Mouse (Mus musculus) kidney, adult 2 months (tissue): Measurements from ENCODE around the gene Nsrp1. TPM values are rescaled to one million over a fixed set of nuclear protein-coding genes. Genes with fewer than 3 reads are reported as not detected.

ENCODE experiments used
- DNase-seq: peaks from one replicate; pipeline ENCODE4 v3.0.0; 2021
- H3K27ac ChIP-seq: fragments of 200-500 bp; 2 replicates; pipeline ENCODE4 v1.5.1; 2012; ENCODE audit warnings: low read depth, low read length, control low read depth, inconsistent platforms; ENCODE audit not compliant: insufficient read depth
- H3K27me3 ChIP-seq: fragments of 200-500 bp; replicated peaks from 2 replicates; pipeline ENCODE4 v1.6.1; 2012; ENCODE audit warnings: mild to moderate bottlenecking, moderate library complexity, low read length, inconsistent platforms; ENCODE audit not compliant: control insufficient read depth, insufficient read depth
- H3K36me3 ChIP-seq: fragments of 200-500 bp; 2 replicates; pipeline ENCODE4 v1.6.1; 2012; ENCODE audit warnings: mild to moderate bottlenecking, moderate library complexity, low read length, inconsistent platforms; ENCODE audit not compliant: control insufficient read depth, insufficient read depth
- H3K4me1 ChIP-seq: fragments of 200-500 bp; 2 replicates; pipeline ENCODE4 v1.6.1; 2011; ENCODE audit warnings: low read length; ENCODE audit not compliant: control insufficient read depth, insufficient read depth
- H3K4me3 ChIP-seq: fragments of 200-500 bp; 2 replicates; pipeline ENCODE4 v1.5.1; 2011; ENCODE audit warnings: mild to moderate bottlenecking, low read depth, low read length, control low read depth; ENCODE audit not compliant: insufficient read depth
- CTCF ChIP-seq: fragments of 200-500 bp; conservative IDR thresholded peaks from 2 replicates; pipeline ENCODE4 v1.5.1; 2011; ENCODE audit warnings: low read depth, mild to moderate bottlenecking, control low read depth, low read length, moderate library complexity, mixed read lengths; ENCODE audit not compliant: insufficient read depth, insufficient read length
- POLR2A ChIP-seq: fragments of 200-500 bp; IDR thresholded peaks from one replicate; pipeline ENCODE4 v1.6.1; 2011; ENCODE audit warnings: low read depth, low read length, control low read depth
- WGBS: fragments of 180-500 bp; shearing (Covaris S2); methylation state at CpG from one replicate; pipeline ENCODE4 v1.1.7; 2018; 5-methylcytosine and 5-hydroxymethylcytosine counted together
- polyA plus RNA-seq: library from polyadenylated mRNA; depleted of rRNA; stranded (reverse); fragments of >200 nt; gene quantifications from 2 replicates; pipeline ENCODE4 v1.2.3, GENCODE M21; 2012

The Nsrp1 gene
- polyA plus RNA-seq, 1 experiment, result 1.8 TPM

DNA sequence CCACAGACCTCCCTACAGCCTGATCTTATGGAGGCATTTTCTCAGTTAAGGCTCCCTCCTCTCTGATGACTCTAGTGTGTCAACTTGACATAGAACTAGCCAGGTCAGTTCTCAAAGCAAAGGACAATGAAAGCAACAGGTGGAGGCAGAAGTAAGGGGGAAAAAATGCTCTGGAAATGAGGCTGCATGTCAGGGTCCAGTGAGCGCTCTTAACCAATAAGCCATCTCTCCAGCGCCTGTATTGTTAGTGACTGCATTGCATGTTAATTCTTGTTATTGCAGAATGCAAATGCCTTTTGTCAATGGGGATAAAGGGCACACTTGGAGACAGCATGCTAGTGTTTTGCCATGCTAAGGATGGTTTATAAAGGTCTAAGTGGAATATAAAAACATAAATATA lies 35.4 kb downstream of the Nsrp1 start:
- Histone ChIP-seq H3K36me3 (peaks cover 2% of the 10 kb centered on the region; the same call in 1 of the 2 replicates), H3K4me3 (no peak overlapping the region), H3K27me3 (no peaks in the 10 kb centered on the region), H3K27ac (no peak overlapping the region), H3K4me1 (peaks cover 4% of the 10 kb centered on the region; the same call in 1 of the 2 replicates)
- 56% methylated on average over 2 of the region's 2 CpGs for WGBS
- TF ChIP-seq POLR2A (no peak), CTCF (no peak)
- DNase-seq, result no peak

DNA sequence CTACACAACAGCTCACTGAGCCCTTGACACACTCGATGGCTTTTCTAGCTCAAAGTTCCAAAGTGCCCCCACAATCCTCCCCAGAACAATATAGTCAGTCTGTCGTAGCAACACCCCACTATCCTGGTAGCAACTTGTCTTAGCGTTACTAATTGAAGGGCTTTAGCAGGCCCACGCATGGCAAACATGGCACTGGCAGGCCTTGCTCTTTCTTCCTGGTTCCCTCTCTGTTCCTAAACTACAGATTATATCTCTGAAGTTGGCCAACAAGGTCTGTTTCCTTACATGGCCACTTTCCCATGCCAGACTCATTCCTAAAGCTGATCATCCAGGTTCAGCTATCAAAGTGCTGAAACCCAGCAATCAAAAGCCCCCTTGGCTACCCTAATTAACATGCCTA lies 36.3 kb downstream of the Nsrp1 start:
- TF ChIP-seq CTCF (no peak), POLR2A (no peak)
- 85% methylated on average over 4 of the region's 4 CpGs for WGBS
- Histone ChIP-seq H3K36me3 (peaks cover 2% of the 10 kb centered on the region; the same call in 1 of the 2 replicates), H3K4me3 (no peak overlapping the region), H3K4me1 (peaks cover 4% of the 10 kb centered on the region; the same call in 1 of the 2 replicates), H3K27ac (no peak overlapping the region), H3K27me3 (no peaks in the 10 kb centered on the region)
- DNase-seq, result no peak

DNA sequence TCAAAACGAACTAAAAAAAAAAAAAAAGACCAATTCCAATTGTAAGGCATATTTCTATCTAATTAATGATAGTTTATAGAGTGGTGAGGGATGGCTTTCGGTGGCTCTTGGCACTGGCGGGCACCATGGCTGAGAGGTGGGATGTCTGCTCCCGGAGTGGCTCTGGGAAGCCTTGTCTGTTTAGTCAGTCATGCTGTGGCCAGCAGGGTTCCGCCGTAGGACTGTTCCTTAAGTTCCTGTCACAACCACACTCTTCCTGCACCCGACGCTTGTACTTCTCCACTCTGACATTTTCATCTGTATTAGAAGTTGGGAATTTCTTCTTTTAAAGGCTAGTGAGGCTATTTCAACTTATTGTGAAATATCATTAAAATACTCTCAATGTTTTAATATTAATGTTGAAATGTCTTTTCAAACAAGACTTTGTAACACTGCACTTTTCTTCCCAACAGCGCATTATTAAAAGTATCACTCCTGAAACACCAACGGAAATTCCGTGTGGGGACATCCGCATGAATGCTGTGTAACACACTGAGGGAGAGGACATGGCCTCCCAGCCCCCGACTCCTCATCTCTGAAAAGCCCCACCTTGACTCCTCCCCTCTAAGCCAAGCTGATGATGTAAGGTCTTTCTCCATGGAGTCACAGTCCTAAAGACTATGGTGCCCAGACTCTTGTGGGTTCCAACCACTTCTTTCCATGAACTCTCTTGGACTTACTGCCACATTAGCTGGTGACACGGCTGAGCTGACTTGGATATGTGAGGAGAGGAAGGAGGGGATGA lies 46.9 kb downstream of the Nsrp1 start:
- H3K27ac ChIP-seq, result no peak overlapping the region
- 81% methylated on average over 14 of the region's 14 CpGs for WGBS
- no peak overlapping the region for H3K4me3 ChIP-seq
- no peaks in the 10 kb centered on the region for H3K4me1 ChIP-seq
- H3K36me3 ChIP-seq, result no peaks in the 10 kb centered on the region
- no peaks in the 10 kb centered on the region for H3K27me3 ChIP-seq
- TF ChIP-seq CTCF (no peak), POLR2A (no peak)
- DNase-seq, result no peak

DNA sequence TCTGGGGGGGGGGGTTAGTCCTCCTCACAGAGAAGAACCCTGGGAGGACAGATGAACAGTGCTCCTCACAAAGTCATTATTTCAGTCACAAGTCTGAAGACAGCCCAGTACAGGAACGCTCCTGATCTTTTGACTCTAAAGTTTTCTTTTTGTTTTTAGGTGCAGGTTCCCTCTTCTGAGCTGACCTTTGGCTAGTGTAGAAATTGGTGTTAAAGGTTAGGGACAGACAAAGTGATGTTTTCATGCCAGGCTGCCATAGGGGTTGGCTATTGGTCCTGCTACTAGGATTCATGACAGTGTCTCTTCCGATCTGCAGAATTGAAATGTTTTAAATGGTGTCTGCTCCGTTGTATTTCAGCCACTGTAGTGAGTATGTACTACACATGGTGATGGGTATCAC lies 50.1 kb downstream of the Nsrp1 start:
- Histone ChIP-seq H3K4me1 (no peaks in the 10 kb centered on the region), H3K27ac (no peak overlapping the region), H3K36me3 (no peaks in the 10 kb centered on the region), H3K27me3 (no peaks in the 10 kb centered on the region), H3K4me3 (no peak overlapping the region)
- 88% methylated on average over 3 of the region's 3 CpGs for WGBS
- no peak for DNase-seq
- no peak for TF ChIP-seq CTCF

DNA sequence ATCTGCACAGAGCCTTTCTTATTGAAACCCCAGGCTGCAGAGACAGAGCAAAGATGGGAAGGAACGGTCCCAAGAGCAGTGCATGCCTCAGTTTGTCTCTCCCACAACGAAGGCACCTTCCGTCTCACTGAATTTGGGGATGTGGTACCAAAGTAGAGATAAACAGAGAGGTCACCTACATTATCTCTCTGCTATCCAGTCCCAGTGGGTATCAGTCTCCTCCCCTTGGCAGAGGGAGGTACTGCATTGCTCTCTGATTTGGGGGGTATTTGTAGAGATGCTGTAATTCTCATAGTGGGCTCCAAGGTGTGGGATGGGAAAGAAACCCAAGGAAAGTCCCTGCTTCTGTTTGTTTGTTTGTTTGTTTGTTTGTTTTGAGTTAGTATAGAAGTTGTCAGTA lies 51.7 kb downstream of the Nsrp1 start:
- Histone ChIP-seq H3K4me3 (no peak overlapping the region), H3K4me1 (no peaks in the 10 kb centered on the region), H3K27ac (no peak overlapping the region), H3K27me3 (no peaks in the 10 kb centered on the region), H3K36me3 (no peaks in the 10 kb centered on the region)
- 78% methylated on average over 3 of the region's 3 CpGs for WGBS
- peak; percentile 22; the same call in 1 of the 2 replicates for TF ChIP-seq CTCF
- no peak for TF ChIP-seq POLR2A
- DNase-seq, result no peak

DNA sequence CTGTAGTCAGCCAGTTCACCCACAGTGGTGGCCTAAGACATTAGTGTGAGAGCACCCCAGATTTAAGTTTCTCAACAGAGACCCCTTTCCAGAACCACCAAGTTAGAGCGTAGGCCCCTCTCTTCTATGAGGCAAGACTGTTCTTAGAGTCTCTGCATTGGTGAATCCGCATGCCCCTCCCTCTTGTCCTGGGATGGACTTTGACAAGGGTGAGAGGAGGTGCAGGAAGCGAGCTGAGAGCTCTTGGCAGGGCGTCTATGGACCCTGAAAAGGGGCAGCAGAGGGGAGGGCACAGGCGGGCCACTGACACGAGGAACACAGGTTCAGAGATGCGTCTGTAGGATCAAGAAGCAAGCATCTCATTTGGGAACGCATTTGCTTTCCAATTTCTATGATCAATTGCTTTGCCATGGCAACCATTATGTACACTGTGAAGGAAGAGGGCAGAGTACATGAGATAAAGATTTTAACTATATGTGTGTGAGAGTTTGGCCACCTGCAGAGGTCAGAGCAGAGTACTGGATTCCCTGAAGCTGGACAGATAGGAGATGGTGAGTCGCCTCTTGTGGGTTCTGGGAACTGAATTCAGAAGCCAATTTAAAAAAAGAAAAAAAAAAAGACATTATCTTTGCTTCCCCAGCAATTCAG lies 56.4 kb downstream of the Nsrp1 start:
- no peak overlapping the region for H3K27ac ChIP-seq
- WGBS, result 61% methylated on average over 9 of the region's 9 CpGs
- no peaks in the 10 kb centered on the region for H3K27me3 ChIP-seq
- no peak overlapping the region for H3K4me3 ChIP-seq
- peak; percentile 43 for DNase-seq
- no peak for TF ChIP-seq POLR2A
- no peaks in the 10 kb centered on the region for H3K4me1 ChIP-seq
- H3K36me3 ChIP-seq, result no peaks in the 10 kb centered on the region

DNA sequence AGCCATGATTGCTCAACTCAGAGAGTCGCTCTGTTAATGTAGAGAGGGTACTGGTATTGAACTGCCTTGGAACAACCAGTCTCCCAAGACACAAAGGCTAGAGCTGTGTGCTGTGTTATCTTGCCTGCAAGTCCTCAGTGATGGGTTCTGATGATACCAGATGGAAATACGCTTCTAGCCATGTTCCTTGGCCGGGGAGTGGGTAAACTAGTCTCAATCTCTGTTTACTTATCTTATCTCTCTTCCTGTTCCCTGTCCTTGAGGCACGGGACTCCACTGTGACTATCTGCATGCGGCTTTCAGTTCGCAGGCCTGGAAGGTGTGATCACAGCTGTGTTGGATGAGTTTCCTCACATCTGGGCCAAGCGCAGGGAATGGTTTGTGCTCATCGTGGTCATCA lies 58.7 kb downstream of the Nsrp1 start:
- Histone ChIP-seq H3K4me1 (no peaks in the 10 kb centered on the region), H3K27me3 (no peaks in the 10 kb centered on the region), H3K4me3 (no peak overlapping the region), H3K27ac (no peak overlapping the region), H3K36me3 (no peaks in the 10 kb centered on the region)
- TF ChIP-seq POLR2A, result no peak
- TF ChIP-seq CTCF, result no peak
- WGBS, result 75% methylated on average over 8 of the region's 8 CpGs
- DNase-seq, result no peak
